Mouse (Mus musculus): ENCODE measurements around the gene Adk. TPM values are rescaled to one million over a fixed set of nuclear protein-coding genes. Genes with fewer than 3 reads are reported as not detected.
A peak's percentile ranks its signal among the peaks of the same experiment; 100 is the strongest.

The Adk gene
- polyA plus RNA-seq, 1 experiment from 2014 or later = 155 TPM

DNA sequence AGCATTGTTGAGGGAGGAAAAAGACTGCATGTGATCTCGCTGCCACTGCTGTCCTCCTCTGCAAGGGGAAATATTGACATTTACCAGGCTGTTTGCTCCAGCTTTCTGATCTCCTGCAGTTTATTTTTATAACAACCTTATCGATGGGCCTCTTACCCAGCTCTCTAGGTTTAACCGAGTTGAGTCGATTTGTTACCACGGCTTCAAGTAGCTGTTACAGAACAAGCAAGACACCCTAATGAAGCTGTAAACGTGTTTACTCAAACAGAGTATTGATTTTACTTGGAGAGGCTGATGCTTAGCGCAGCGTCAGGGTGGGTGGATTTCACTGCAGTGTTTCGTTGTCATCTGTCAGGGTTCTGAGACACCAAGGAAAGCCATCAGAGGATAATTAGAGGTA, 382.3 kb downstream of the Adk start:
- H3K9me3 ChIP-seq (ENCODE audit: control insufficient read depth, low read length) = no peaks in the 10 kb centered on the region
- no peak for ATAC-seq (ENCODE audit: low FRiP score, low TSS enrichment)
- H3K27me3 ChIP-seq (ENCODE audit: control insufficient read depth, insufficient read depth, low read length) = no peaks in the 10 kb centered on the region
- H3K4me3 ChIP-seq (ENCODE audit: low read length) = no peak overlapping the region
- peaks cover 5% of the 10 kb centered on the region; the same call in 1 of the 2 replicates for H3K4me1 ChIP-seq (ENCODE audit: control insufficient read depth, insufficient read depth, low read length)
- H3K36me3 ChIP-seq (ENCODE audit: control insufficient read depth, insufficient read depth, low read length) = no peaks in the 10 kb centered on the region
- no peak overlapping the region for H3K4me2 ChIP-seq (replicated peaks; ENCODE audit: low read depth, low read length)
- no peak overlapping the region for H3K27ac ChIP-seq (ENCODE audit: low read depth, low read length)
- H3K9ac ChIP-seq (ENCODE audit: low read depth, low read length) = no peak overlapping the region
- 39% methylated on average over 9 of the region's 9 CpGs for WGBS

DNA sequence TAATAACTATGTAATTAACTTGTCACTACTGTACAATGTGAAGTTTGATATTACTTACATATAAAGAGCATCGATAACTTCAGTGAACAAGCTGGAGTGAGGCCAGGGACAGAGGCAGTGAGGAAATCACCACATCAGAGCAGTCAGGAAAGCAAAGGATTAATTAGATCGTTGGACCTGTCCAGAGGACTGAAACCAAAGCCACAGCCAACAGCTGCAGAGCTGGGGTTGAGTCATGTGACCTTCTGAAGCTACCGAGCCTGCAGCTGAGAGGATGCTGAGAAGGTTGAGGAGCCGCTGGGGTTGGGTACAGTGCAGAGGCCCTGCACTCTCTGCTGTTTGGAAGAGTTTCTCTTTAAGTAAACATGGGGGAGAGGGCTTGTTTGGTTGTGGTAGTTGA, 387.4 kb downstream of the Adk start:
- Histone ChIP-seq H3K4me2 (replicated peaks; ENCODE audit: low read depth, low read length) (no peak overlapping the region), H3K9ac (ENCODE audit: low read depth, low read length) (no peak overlapping the region), H3K27ac (ENCODE audit: low read depth, low read length) (no peak overlapping the region), H3K4me1 (ENCODE audit: control insufficient read depth, insufficient read depth, low read length) (peaks cover 18% of the 10 kb centered on the region), H3K27me3 (ENCODE audit: control insufficient read depth, insufficient read depth, low read length) (no peaks in the 10 kb centered on the region), H3K9me3 (ENCODE audit: control insufficient read depth, low read length) (no peaks in the 10 kb centered on the region), H3K36me3 (ENCODE audit: control insufficient read depth, insufficient read depth, low read length) (no peaks in the 10 kb centered on the region), H3K4me3 (ENCODE audit: low read length) (no peak overlapping the region)
- peak; percentile 86 for ATAC-seq (ENCODE audit: low FRiP score, low TSS enrichment)
- 18% methylated on average over 4 of the region's 4 CpGs for WGBS

DNA sequence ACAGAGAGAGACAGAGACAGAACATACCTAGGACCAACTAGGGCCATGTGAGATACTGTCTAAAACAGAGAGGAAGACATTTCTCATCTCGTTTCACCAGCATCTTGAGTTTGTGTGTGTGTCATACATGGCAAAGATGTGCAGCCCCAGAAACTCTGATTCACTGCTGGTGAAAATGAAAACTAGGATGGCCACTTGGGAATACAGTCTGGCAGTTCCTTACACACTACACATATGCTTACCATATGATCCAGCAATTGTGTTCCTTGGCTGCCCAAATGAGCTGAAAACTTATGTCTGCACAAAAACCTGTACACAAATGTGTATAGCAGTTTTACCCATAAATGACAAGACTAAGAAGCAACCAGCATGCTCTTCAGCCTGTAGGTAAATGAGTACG, 388.2 kb downstream of the Adk start:
- Histone ChIP-seq H3K4me2 (replicated peaks; ENCODE audit: low read depth, low read length) (no peak overlapping the region), H3K27me3 (ENCODE audit: control insufficient read depth, insufficient read depth, low read length) (no peaks in the 10 kb centered on the region)
- ATAC-seq (ENCODE audit: low FRiP score, low TSS enrichment) = no peak

DNA sequence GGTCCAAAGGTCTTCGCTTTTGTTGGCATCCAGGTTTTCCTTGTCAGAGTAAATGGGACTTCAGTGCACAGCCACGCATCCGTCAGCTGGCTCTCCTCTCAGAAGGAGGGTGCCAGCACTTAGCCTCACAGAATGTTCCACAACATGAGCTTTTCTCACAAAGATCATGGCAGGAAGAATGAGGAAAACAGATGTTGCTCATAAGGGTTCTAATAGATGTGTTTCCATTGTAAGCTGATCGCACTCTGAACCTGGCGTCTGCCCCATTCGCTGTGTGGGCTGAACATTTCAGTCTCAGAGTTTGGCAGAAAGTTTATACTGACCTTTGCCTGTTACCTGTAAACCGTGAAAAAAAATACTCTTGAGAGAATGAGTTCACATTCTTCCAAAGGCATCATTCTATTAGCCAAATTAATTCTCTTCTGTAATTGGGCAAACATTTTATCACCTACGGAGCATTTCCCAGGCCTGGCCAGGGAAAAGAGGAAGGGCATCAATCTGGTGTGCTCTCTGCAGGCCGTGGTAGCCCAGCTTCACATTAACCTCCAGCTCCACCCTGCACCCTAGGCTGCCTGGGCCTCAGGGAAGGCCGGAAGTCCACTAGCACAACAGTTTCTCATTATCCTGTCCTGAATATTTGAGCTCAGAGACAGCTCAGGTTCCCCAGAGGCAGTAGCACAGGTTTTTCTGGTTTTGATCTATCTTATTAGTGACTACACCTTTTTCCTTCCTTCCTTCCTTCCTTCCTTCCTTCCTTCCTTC, 389.6 kb downstream of the Adk start:
- Histone ChIP-seq H3K36me3 (ENCODE audit: control insufficient read depth, insufficient read depth, low read length) (no peaks in the 10 kb centered on the region), H3K9me3 (ENCODE audit: control insufficient read depth, low read length) (no peaks in the 10 kb centered on the region), H3K4me2 (replicated peaks; ENCODE audit: low read depth, low read length) (no peak overlapping the region), H3K27ac (ENCODE audit: low read depth, low read length) (no peak overlapping the region), H3K4me1 (ENCODE audit: control insufficient read depth, insufficient read depth, low read length) (peaks cover 18% of the 10 kb centered on the region; the same call in 1 of the 2 replicates), H3K9ac (ENCODE audit: low read depth, low read length) (no peak overlapping the region), H3K27me3 (ENCODE audit: control insufficient read depth, insufficient read depth, low read length) (no peaks in the 10 kb centered on the region), H3K4me3 (ENCODE audit: low read length) (no peak overlapping the region)
- peak; percentile 72 for ATAC-seq (ENCODE audit: low FRiP score, low TSS enrichment)
- WGBS = 32% methylated on average over 10 of the region's 10 CpGs

More for the DNA sequence above, 388.2 kb downstream of the Adk start:
- Histone ChIP-seq H3K9ac (ENCODE audit: low read depth, low read length) (no peak overlapping the region), H3K36me3 (ENCODE audit: control insufficient read depth, insufficient read depth, low read length) (no peaks in the 10 kb centered on the region), H3K9me3 (ENCODE audit: control insufficient read depth, low read length) (no peaks in the 10 kb centered on the region), H3K4me1 (ENCODE audit: control insufficient read depth, insufficient read depth, low read length) (peaks cover 18% of the 10 kb centered on the region; the same call in 1 of the 2 replicates), H3K27ac (ENCODE audit: low read depth, low read length) (no peak overlapping the region), H3K4me3 (ENCODE audit: low read length) (no peak overlapping the region)
- 95% methylated on average over 2 of the region's 2 CpGs for WGBS

DNA sequence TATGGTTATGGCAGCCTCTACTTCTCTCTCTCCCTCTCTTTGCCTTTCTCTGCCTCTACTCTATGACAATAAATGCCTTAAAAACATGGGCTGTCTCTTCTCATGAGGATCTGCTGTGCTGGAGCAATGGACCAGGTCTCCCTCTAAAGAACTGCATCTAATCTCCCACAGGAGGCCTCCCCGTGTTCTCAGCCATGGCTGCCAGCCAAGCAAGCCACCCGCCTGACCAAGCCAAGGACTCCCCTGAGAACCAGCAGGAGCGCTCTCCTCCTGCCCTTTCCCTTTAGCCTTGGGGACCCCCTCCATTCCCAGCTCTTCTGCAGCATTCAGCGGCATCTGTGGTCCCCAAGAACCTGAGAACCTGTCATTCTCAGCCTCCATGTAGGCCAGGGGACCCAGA, 400.2 kb downstream of the Adk start:
- no peaks in the 10 kb centered on the region for H3K27me3 ChIP-seq (ENCODE audit: control insufficient read depth, insufficient read depth, low read length)

DNA sequence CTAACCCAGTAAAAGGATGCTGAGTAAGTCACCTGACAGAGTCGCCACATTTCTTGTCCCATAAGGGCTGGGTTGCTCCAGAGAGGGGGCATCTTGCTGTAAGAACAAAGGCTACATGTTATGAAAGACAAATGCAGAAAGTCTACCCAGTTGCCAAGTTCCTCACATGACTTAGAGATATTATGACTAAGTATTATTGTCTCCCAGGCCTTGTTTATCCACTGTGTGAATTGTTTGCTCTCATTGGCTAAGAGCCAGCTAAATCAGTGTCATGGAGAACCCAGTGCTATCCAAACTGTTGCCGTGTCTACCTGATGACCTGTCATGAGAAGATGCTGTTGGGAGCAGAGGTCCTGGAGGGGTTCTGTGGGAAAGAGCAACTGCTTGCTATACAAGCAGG, 401.5 kb downstream of the Adk start:
- no peaks in the 10 kb centered on the region for H3K36me3 ChIP-seq (ENCODE audit: control insufficient read depth, insufficient read depth, low read length)
- H3K9me3 ChIP-seq (ENCODE audit: control insufficient read depth, low read length) = no peaks in the 10 kb centered on the region
- H3K4me3 ChIP-seq (ENCODE audit: low read length) = no peak overlapping the region
- no peak overlapping the region for H3K27ac ChIP-seq (ENCODE audit: low read depth, low read length)
- H3K9ac ChIP-seq (ENCODE audit: low read depth, low read length) = no peak overlapping the region
- no peaks in the 10 kb centered on the region for H3K27me3 ChIP-seq (ENCODE audit: control insufficient read depth, insufficient read depth, low read length)
- no peak for ATAC-seq (ENCODE audit: low FRiP score, low TSS enrichment)
- no peak overlapping the region for H3K4me2 ChIP-seq (replicated peaks; ENCODE audit: low read depth, low read length)
- 89% methylated on average over 2 of the region's 2 CpGs for WGBS
- no peaks in the 10 kb centered on the region for H3K4me1 ChIP-seq (ENCODE audit: control insufficient read depth, insufficient read depth, low read length)

More for the DNA sequence above, 400.2 kb downstream of the Adk start:
- no peaks in the 10 kb centered on the region for H3K9me3 ChIP-seq (ENCODE audit: control insufficient read depth, low read length)
- no peak overlapping the region for H3K27ac ChIP-seq (ENCODE audit: low read depth, low read length)
- no peaks in the 10 kb centered on the region for H3K36me3 ChIP-seq (ENCODE audit: control insufficient read depth, insufficient read depth, low read length)
- H3K9ac ChIP-seq (ENCODE audit: low read depth, low read length) = no peak overlapping the region
- H3K4me2 ChIP-seq (replicated peaks; ENCODE audit: low read depth, low read length) = no peak overlapping the region
- no peak overlapping the region for H3K4me3 ChIP-seq (ENCODE audit: low read length)
- 68% methylated on average over 4 of the region's 4 CpGs for WGBS
- H3K4me1 ChIP-seq (ENCODE audit: control insufficient read depth, insufficient read depth, low read length) = no peaks in the 10 kb centered on the region
- ATAC-seq (ENCODE audit: low FRiP score, low TSS enrichment) = no peak

DNA sequence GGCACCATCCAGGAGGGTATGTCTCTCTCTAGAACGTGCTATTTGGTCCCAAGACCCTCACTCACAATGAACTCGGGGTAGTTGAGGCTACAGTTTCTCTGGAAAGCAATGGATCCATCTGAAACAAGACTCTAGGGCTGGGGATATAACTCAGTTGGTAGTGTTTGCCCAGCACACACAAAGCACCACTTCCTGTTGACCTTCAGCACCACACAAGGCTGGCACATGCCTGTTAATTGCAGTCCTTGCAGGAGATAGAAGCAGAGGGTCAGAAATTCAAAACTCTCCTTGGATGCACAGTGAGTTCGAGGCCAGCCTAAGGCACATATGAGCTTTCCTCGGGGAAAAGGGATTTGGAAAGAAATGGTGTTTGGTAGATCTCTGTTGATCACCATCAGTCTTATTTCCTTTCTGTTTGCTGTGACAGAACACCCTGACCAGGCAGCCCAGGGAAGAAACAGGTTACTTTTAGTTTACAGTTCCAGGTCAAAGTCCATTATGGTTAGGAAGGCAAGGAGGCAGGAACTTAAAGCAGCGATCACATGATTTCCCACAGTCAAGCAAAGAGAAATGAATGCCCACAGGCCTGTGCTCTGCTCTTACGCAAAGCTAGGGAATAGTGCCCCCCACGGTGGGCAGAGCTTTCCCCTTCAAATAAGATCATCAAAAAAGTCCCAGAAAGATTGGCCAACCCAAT, 403.4 kb downstream of the Adk start:
- WGBS = 89% methylated on average over 7 of the region's 7 CpGs
- Histone ChIP-seq H3K4me2 (replicated peaks; ENCODE audit: low read depth, low read length) (no peak overlapping the region), H3K36me3 (ENCODE audit: control insufficient read depth, insufficient read depth, low read length) (no peaks in the 10 kb centered on the region), H3K27me3 (ENCODE audit: control insufficient read depth, insufficient read depth, low read length) (no peaks in the 10 kb centered on the region), H3K27ac (ENCODE audit: low read depth, low read length) (no peak overlapping the region), H3K4me1 (ENCODE audit: control insufficient read depth, insufficient read depth, low read length) (no peaks in the 10 kb centered on the region), H3K9ac (ENCODE audit: low read depth, low read length) (no peak overlapping the region), H3K4me3 (ENCODE audit: low read length) (no peak overlapping the region), H3K9me3 (ENCODE audit: control insufficient read depth, low read length) (no peaks in the 10 kb centered on the region)
- ATAC-seq (ENCODE audit: low FRiP score, low TSS enrichment) = no peak

DNA sequence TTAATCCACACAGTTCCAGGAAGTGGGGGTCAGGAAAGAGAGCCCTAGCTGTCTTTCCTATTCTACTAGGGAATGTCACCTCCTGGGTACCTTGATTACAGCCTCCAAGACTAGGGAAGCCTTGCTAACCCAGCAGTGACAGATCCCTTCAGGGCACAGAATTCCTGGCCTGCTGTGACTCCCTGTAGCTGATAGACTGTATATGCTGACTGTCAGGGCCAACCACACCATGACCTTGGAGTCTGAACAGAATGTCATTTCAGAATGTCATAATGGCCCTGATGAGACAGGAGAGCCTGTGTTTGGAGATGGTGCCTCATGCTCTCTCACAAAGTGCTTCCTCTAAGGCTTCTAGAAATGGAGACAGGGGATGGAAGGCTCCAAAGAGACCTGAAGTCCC, 404.2 kb downstream of the Adk start:
- H3K27me3 ChIP-seq (ENCODE audit: control insufficient read depth, insufficient read depth, low read length) = no peaks in the 10 kb centered on the region
- no peaks in the 10 kb centered on the region for H3K36me3 ChIP-seq (ENCODE audit: control insufficient read depth, insufficient read depth, low read length)
- ATAC-seq (ENCODE audit: low FRiP score, low TSS enrichment) = no peak
- no peaks in the 10 kb centered on the region for H3K9me3 ChIP-seq (ENCODE audit: control insufficient read depth, low read length)
- no peak overlapping the region for H3K4me2 ChIP-seq (replicated peaks; ENCODE audit: low read depth, low read length)
- H3K27ac ChIP-seq (ENCODE audit: low read depth, low read length) = no peak overlapping the region
- H3K9ac ChIP-seq (ENCODE audit: low read depth, low read length) = no peak overlapping the region
- no peak overlapping the region for H3K4me3 ChIP-seq (ENCODE audit: low read length)
- H3K4me1 ChIP-seq (ENCODE audit: control insufficient read depth, insufficient read depth, low read length) = no peaks in the 10 kb centered on the region

DNA sequence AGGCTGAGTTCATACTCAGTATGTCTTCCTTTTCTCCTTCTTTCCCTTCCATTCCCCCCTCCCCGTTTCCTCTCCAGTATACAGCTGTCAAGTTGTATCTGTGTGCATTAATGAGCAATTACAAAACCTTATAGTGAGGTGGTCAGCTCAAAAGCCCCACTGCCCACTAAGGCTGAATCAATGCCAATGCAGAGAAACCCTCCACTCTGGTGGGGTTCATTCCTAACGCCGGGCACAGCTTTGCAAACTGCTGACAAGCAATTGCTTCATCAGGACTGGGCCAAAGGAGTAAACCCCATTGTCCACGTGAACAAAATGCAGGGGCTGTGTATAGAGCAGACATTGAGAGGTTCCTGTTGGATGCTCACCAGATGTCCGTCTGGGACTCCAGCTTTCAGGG, 405.5 kb downstream of the Adk start:
- ATAC-seq (ENCODE audit: low FRiP score, low TSS enrichment) = no peak
- no peak overlapping the region for H3K4me3 ChIP-seq (ENCODE audit: low read length)
- 77% methylated on average over 5 of the region's 5 CpGs for WGBS

More for the DNA sequence above, 405.5 kb downstream of the Adk start:
- no peaks in the 10 kb centered on the region for H3K27me3 ChIP-seq (ENCODE audit: control insufficient read depth, insufficient read depth, low read length)
- H3K27ac ChIP-seq (ENCODE audit: low read depth, low read length) = no peak overlapping the region
- no peak overlapping the region for H3K9ac ChIP-seq (ENCODE audit: low read depth, low read length)
- no peaks in the 10 kb centered on the region for H3K9me3 ChIP-seq (ENCODE audit: control insufficient read depth, low read length)
- H3K4me2 ChIP-seq (replicated peaks; ENCODE audit: low read depth, low read length) = no peak overlapping the region
- no peaks in the 10 kb centered on the region for H3K36me3 ChIP-seq (ENCODE audit: control insufficient read depth, insufficient read depth, low read length)
- 0 out of 2 replicates have a peak, but pooled peaks cover 4% of the 10 kb centered on the region for H3K4me1 ChIP-seq (ENCODE audit: control insufficient read depth, insufficient read depth, low read length)
